Mouse (Mus musculus): ENCODE measurements around the gene Pilra. TPM values are rescaled to one million over a fixed set of nuclear protein-coding genes. Genes with fewer than 3 reads are reported as not detected.

The Pilra gene
- total RNA-seq, 2 experiments from 2014 or later = 1.7 to 1.9 TPM

- DNase-seq (ENCODE audit: low spot score) = no peak
- intact Hi-C loops (cut with DNase I) = no loop called here
Observed at GRCm38 (mm10) chr5:137826421-137826820, 9.7 kb downstream of the Pilra start.

GRCm38 (mm10) chr5:137825971-137826370 is 10.1 kb downstream of the Pilra start:
- no peak for DNase-seq (ENCODE audit: low spot score)
- intact Hi-C loops (cut with DNase I) = no loop called here

- intact Hi-C loops (cut with DNase I) = no loop called here
- no peak for DNase-seq (ENCODE audit: low spot score)
Observed at GRCm38 (mm10) chr5:137825030-137825429, 11.1 kb downstream of the Pilra start.

- intact Hi-C loops (cut with DNase I) = no loop called here
- no peak for DNase-seq (ENCODE audit: low spot score)
Observed at GRCm38 (mm10) chr5:137823455-137824045, 12.5 kb downstream of the Pilra start.

GRCm38 (mm10) chr5:137822602-137823001 is 13.5 kb downstream of the Pilra start:
- DNase-seq (ENCODE audit: low spot score) = no peak

GRCm38 (mm10) chr5:137822126-137822525 is 14.0 kb downstream of the Pilra start:
- intact Hi-C loops (cut with DNase I) = no loop called here
- DNase-seq (ENCODE audit: low spot score) = no peak

More at GRCm38 (mm10) chr5:137822602-137823001, 13.5 kb downstream of the Pilra start:
- intact Hi-C loops (cut with DNase I) = no loop called here

- no peak for DNase-seq (ENCODE audit: low spot score)
- intact Hi-C loops (cut with DNase I) = no loop called here
Observed at GRCm38 (mm10) chr5:137817466-137818222, 18.4 kb downstream of the Pilra start.

GRCm38 (mm10) chr5:137808316-137808715 is 27.8 kb downstream of the Pilra start:
- intact Hi-C loops (cut with DNase I) = no loop called here

GRCm38 (mm10) chr5:137806158-137806557 is 29.9 kb downstream of the Pilra start:
- intact Hi-C loops (cut with DNase I) = no loop called here
- no peak for DNase-seq (ENCODE audit: low spot score)

More at GRCm38 (mm10) chr5:137808316-137808715, 27.8 kb downstream of the Pilra start:
- no peak for DNase-seq (ENCODE audit: low spot score)

- no peak for DNase-seq (ENCODE audit: low spot score)
- intact Hi-C loops (cut with DNase I) = no loop called here
Observed at GRCm38 (mm10) chr5:137800917-137801316, 35.2 kb downstream of the Pilra start.

GRCm38 (mm10) chr5:137796606-137797005 is 39.5 kb downstream of the Pilra start:
- DNase-seq (ENCODE audit: low spot score) = no peak
- intact Hi-C loops (cut with DNase I) = no loop called here

- intact Hi-C loops (cut with DNase I) = loop anchor here (5.0 kb wide), 1 partner anchor 181 kb away; no protein-coding TSS in a partner anchor
- no peak for DNase-seq (ENCODE audit: low spot score)
Observed at GRCm38 (mm10) chr5:137791553-137791952, 44.5 kb downstream of the Pilra start.

GRCm38 (mm10) chr5:137788946-137789531 is 47.0 kb downstream of the Pilra start:
- no peak for DNase-seq (ENCODE audit: low spot score)
- intact Hi-C loops (cut with DNase I) = loop anchor here (5.0 kb wide), 1 partner anchor 378 kb away; no protein-coding TSS in a partner anchor

- intact Hi-C loops (cut with DNase I) = loop anchor here (5.0 kb wide), 1 partner anchor 379 kb away; no protein-coding TSS in a partner anchor
- DNase-seq (ENCODE audit: low spot score) = no peak
Observed at GRCm38 (mm10) chr5:137788171-137788570, 47.9 kb downstream of the Pilra start.

GRCm38 (mm10) chr5:137787151-137787928 is 48.7 kb downstream of the Pilra start, which contains the start of the genes Mepce and Zcwpw1:
Gene Mepce, minus strand, starts transcription at chr5:137787655.
Gene Zcwpw1, plus strand, starts transcription at chr5:137787798.
- DNase-seq (ENCODE audit: low spot score) = peak; percentile 89
- intact Hi-C loops (cut with DNase I) = loop anchor here (5.0 kb wide), 1 partner anchor 380 kb away; no protein-coding TSS in a partner anchor

- intact Hi-C loops (cut with DNase I) = loop anchor here (5.0 kb wide), 1 partner anchor 381 kb away; no protein-coding TSS in a partner anchor
- peak; percentile 98 for DNase-seq (ENCODE audit: low spot score)
Observed at GRCm38 (mm10) chr5:137786109-137786942, 49.8 kb downstream of the Pilra start.

GRCm38 (mm10) chr5:137785164-137786031 is 50.7 kb downstream of the Pilra start:
- intact Hi-C loops (cut with DNase I) = loop anchor here (5.0 kb wide), 1 partner anchor 382 kb away; no protein-coding TSS in a partner anchor
- no peak for DNase-seq (ENCODE audit: low spot score)

- DNase-seq (ENCODE audit: low spot score) = no peak
- intact Hi-C loops (cut with DNase I) = no loop called here
Observed at GRCm38 (mm10) chr5:137784546-137784945, 51.5 kb downstream of the Pilra start.
